Mouse (Mus musculus): ENCODE measurements around the gene Bgn. TPM values are rescaled to one million over a fixed set of nuclear protein-coding genes. Genes with fewer than 3 reads are reported as not detected.
"Not testable (repeated sequence)": the region's sequence is repeated elsewhere in the genome, so short reads cannot be mapped to it uniquely, and the experiment has no call there.

Gene Bgn
- polyA plus RNA-seq, 1 experiment from 2014 or later: 48.1 TPM

- no peaks in the 10 kb centered on the region for H3K4me1 ChIP-seq (ENCODE audit: control insufficient read depth, insufficient read depth, low read length)
- 0 out of 2 replicates have a peak, but pooled peaks cover 10% of the 10 kb centered on the region for H3K27me3 ChIP-seq (replicated peaks; ENCODE audit: control insufficient read depth, insufficient read depth, low read length)
- no peak overlapping the region for H3K4me3 ChIP-seq (ENCODE audit: low read length)
- H3K27ac ChIP-seq (ENCODE audit: low read length): peak overlapping the region; percentile 41
- H3K36me3 ChIP-seq (ENCODE audit: control insufficient read depth, insufficient read depth, low read length): no peaks in the 10 kb centered on the region
- no peaks in the 10 kb centered on the region for H3K9me3 ChIP-seq (ENCODE audit: control insufficient read depth, low read length)
- H3K9ac ChIP-seq (ENCODE audit: low read depth, low read length): no peak overlapping the region
- 43% methylated on average over 4 of the region's 4 CpGs for WGBS
- peak overlapping the region; percentile 47; the same call in 1 of the 2 replicates for H3K4me2 ChIP-seq (ENCODE audit: low read depth, low read length)
- no peak; the same call in 1 of the 2 replicates for ATAC-seq
Measured at GRCm38 (mm10) chrX:73482643-73483483, 539 bp upstream of the Bgn start.

- peak overlapping the region; percentile 47 for H3K4me2 ChIP-seq (ENCODE audit: low read depth, low read length)
- H3K4me1 ChIP-seq (ENCODE audit: control insufficient read depth, insufficient read depth, low read length): no peaks in the 10 kb centered on the region
- ATAC-seq: 0 out of 2 replicates have a peak, but pooled peaks have one; percentile 31
- H3K4me3 ChIP-seq (ENCODE audit: low read length): peak overlapping the region; percentile 44
- WGBS: 67% methylated on average over 1 of the region's 1 CpGs
- H3K27ac ChIP-seq (ENCODE audit: low read length): no peak overlapping the region
- H3K27me3 ChIP-seq (replicated peaks; ENCODE audit: control insufficient read depth, insufficient read depth, low read length): 0 out of 2 replicates have a peak, but pooled peaks cover 8% of the 10 kb centered on the region
- no peaks in the 10 kb centered on the region for H3K36me3 ChIP-seq (ENCODE audit: control insufficient read depth, insufficient read depth, low read length)
- peak overlapping the region; percentile 60 for H3K9ac ChIP-seq (ENCODE audit: low read depth, low read length)
- no peaks in the 10 kb centered on the region for H3K9me3 ChIP-seq (ENCODE audit: control insufficient read depth, low read length)
Measured at GRCm38 (mm10) chrX:73484076-73484475, 674 bp downstream of the Bgn start.

GRCm38 (mm10) chrX:73484870-73485269 is 1.5 kb downstream of the Bgn start:
- no peak for ATAC-seq
- WGBS: 88% methylated on average over 4 of the region's 4 CpGs
- no peak overlapping the region for H3K27ac ChIP-seq (ENCODE audit: low read length)
- H3K36me3 ChIP-seq (ENCODE audit: control insufficient read depth, insufficient read depth, low read length): no peaks in the 10 kb centered on the region
- H3K27me3 ChIP-seq (replicated peaks; ENCODE audit: control insufficient read depth, insufficient read depth, low read length): 0 out of 2 replicates have a peak, but pooled peaks cover 8% of the 10 kb centered on the region
- H3K9ac ChIP-seq (ENCODE audit: low read depth, low read length): no peak overlapping the region
- H3K4me3 ChIP-seq (ENCODE audit: low read length): peak overlapping the region; percentile 44; the same call in 1 of the 2 replicates
- H3K4me2 ChIP-seq (ENCODE audit: low read depth, low read length): peak overlapping the region; percentile 47
- no peaks in the 10 kb centered on the region for H3K4me1 ChIP-seq (ENCODE audit: control insufficient read depth, insufficient read depth, low read length)
- H3K9me3 ChIP-seq (ENCODE audit: control insufficient read depth, low read length): no peaks in the 10 kb centered on the region

- Histone ChIP-seq H3K27ac (ENCODE audit: low read length) (no peak overlapping the region), H3K4me2 (ENCODE audit: low read depth, low read length) (no peak overlapping the region), H3K36me3 (ENCODE audit: control insufficient read depth, insufficient read depth, low read length) (no peaks in the 10 kb centered on the region), H3K9me3 (ENCODE audit: control insufficient read depth, low read length) (no peaks in the 10 kb centered on the region), H3K4me1 (ENCODE audit: control insufficient read depth, insufficient read depth, low read length) (no peaks in the 10 kb centered on the region), H3K9ac (ENCODE audit: low read depth, low read length) (no peak overlapping the region), H3K4me3 (ENCODE audit: low read length) (no peak overlapping the region), H3K27me3 (replicated peaks; ENCODE audit: control insufficient read depth, insufficient read depth, low read length) (0 out of 2 replicates have a peak, but pooled peaks cover 5% of the 10 kb centered on the region)
- 75% methylated on average over 5 of the region's 5 CpGs for WGBS
- no peak for ATAC-seq
Measured at GRCm38 (mm10) chrX:73486920-73487319, 3.5 kb downstream of the Bgn start.

- no peaks in the 10 kb centered on the region for H3K4me1 ChIP-seq (ENCODE audit: control insufficient read depth, insufficient read depth, low read length)
- no peak overlapping the region for H3K4me3 ChIP-seq (ENCODE audit: low read length)
- WGBS: 65% methylated on average over 4 of the region's 4 CpGs
- H3K36me3 ChIP-seq (ENCODE audit: control insufficient read depth, insufficient read depth, low read length): no peaks in the 10 kb centered on the region
- ATAC-seq: no peak
- no peak overlapping the region for H3K27ac ChIP-seq (ENCODE audit: low read length)
- H3K4me2 ChIP-seq (ENCODE audit: low read depth, low read length): no peak overlapping the region
- H3K9me3 ChIP-seq (ENCODE audit: control insufficient read depth, low read length): no peaks in the 10 kb centered on the region
- H3K9ac ChIP-seq (ENCODE audit: low read depth, low read length): no peak overlapping the region
- H3K27me3 ChIP-seq (replicated peaks; ENCODE audit: control insufficient read depth, insufficient read depth, low read length): no peaks in the 10 kb centered on the region
Measured at GRCm38 (mm10) chrX:73490186-73490585, 6.8 kb downstream of the Bgn start.

- Histone ChIP-seq H3K4me2 (ENCODE audit: low read depth, low read length) (no peak overlapping the region), H3K4me3 (ENCODE audit: low read length) (no peak overlapping the region), H3K4me1 (ENCODE audit: control insufficient read depth, insufficient read depth, low read length) (no peaks in the 10 kb centered on the region), H3K36me3 (ENCODE audit: control insufficient read depth, insufficient read depth, low read length) (no peaks in the 10 kb centered on the region), H3K9me3 (ENCODE audit: control insufficient read depth, low read length) (no peaks in the 10 kb centered on the region), H3K27ac (ENCODE audit: low read length) (no peak overlapping the region), H3K9ac (ENCODE audit: low read depth, low read length) (no peak overlapping the region), H3K27me3 (replicated peaks; ENCODE audit: control insufficient read depth, insufficient read depth, low read length) (no peaks in the 10 kb centered on the region)
- 78% methylated on average over 3 of the region's 3 CpGs for WGBS
- no peak for ATAC-seq
Measured at GRCm38 (mm10) chrX:73490804-73491203, 7.4 kb downstream of the Bgn start.

GRCm38 (mm10) chrX:73493567-73493966 is 10.2 kb downstream of the Bgn start:
- not testable (repeated sequence) for H3K27me3 ChIP-seq (replicated peaks; ENCODE audit: control insufficient read depth, insufficient read depth, low read length); H3K9ac ChIP-seq (ENCODE audit: low read depth, low read length); H3K27ac ChIP-seq (ENCODE audit: low read length); H3K4me1 ChIP-seq (ENCODE audit: control insufficient read depth, insufficient read depth, low read length); H3K9me3 ChIP-seq (ENCODE audit: control insufficient read depth, low read length); H3K4me2 ChIP-seq (ENCODE audit: low read depth, low read length); H3K4me3 ChIP-seq (ENCODE audit: low read length); H3K36me3 ChIP-seq (ENCODE audit: control insufficient read depth, insufficient read depth, low read length)
- peak; percentile 84; the same call in 1 of the 2 replicates for ATAC-seq
- WGBS: 5% methylated on average over 1 of the region's 2 CpGs

GRCm38 (mm10) chrX:73496746-73497145 is 13.3 kb downstream of the Bgn start:
- no peak overlapping the region for H3K4me2 ChIP-seq (ENCODE audit: low read depth, low read length)
- no peaks in the 10 kb centered on the region for H3K36me3 ChIP-seq (ENCODE audit: control insufficient read depth, insufficient read depth, low read length)
- H3K27me3 ChIP-seq (replicated peaks; ENCODE audit: control insufficient read depth, insufficient read depth, low read length): 0 out of 2 replicates have a peak, but pooled peaks cover 7% of the 10 kb centered on the region
- H3K4me1 ChIP-seq (ENCODE audit: control insufficient read depth, insufficient read depth, low read length): no peaks in the 10 kb centered on the region
- no peak overlapping the region for H3K27ac ChIP-seq (ENCODE audit: low read length)
- ATAC-seq: no peak
- WGBS: 85% methylated on average over 4 of the region's 4 CpGs
- H3K4me3 ChIP-seq (ENCODE audit: low read length): no peak overlapping the region
- H3K9me3 ChIP-seq (ENCODE audit: control insufficient read depth, low read length): no peaks in the 10 kb centered on the region
- no peak overlapping the region for H3K9ac ChIP-seq (ENCODE audit: low read depth, low read length)

GRCm38 (mm10) chrX:73505130-73505735 is 21.8 kb downstream of the Bgn start:
- no peak overlapping the region for H3K9ac ChIP-seq (ENCODE audit: low read depth, low read length)
- no peak overlapping the region for H3K4me2 ChIP-seq (ENCODE audit: low read depth, low read length)
- no peak for ATAC-seq
- H3K4me3 ChIP-seq (ENCODE audit: low read length): no peak overlapping the region
- no peaks in the 10 kb centered on the region for H3K36me3 ChIP-seq (ENCODE audit: control insufficient read depth, insufficient read depth, low read length)
- whole genome bisulfite sequencing: 78% methylated on average over 5 of the region's 5 CpGs
- H3K4me1 ChIP-seq (ENCODE audit: control insufficient read depth, insufficient read depth, low read length): no peaks in the 10 kb centered on the region; the same call in 1 of the 2 replicates
- H3K9me3 ChIP-seq (ENCODE audit: control insufficient read depth, low read length): no peaks in the 10 kb centered on the region
- H3K27me3 ChIP-seq (replicated peaks; ENCODE audit: control insufficient read depth, insufficient read depth, low read length): peaks cover 29% of the 10 kb centered on the region
- no peak overlapping the region for H3K27ac ChIP-seq (ENCODE audit: low read length)

All from intestine, embryonic 16.5 days (tissue).